12 mouse cellular contexts compared by ENCODE assay signal in the genomic region with DNA sequence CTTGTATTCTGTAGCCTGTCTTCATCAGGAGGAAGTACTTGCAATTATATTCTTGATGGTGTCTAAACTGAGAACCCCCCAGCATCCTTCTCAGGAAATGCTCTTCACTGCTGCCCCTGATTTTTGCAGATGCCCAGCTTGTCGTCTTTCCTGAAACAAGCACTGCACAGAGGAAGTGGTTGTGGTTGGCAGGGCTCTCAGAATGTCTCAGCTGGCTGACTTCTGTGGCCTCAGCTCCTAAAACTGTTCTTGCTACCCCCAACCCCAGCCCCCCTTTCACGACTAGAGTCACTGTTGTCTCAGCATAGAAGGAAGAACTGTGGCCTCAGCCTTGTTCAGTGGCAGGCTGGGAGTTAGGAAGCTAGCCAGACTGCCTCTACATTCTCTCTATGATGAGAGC. TPM values are rescaled to one million over a fixed set of nuclear protein-coding genes. Genes with fewer than 3 reads are reported as not detected.
A peak's percentile ranks its signal among the peaks of the same experiment; 100 is the strongest.
DNase-seq lines count a peak whose midpoint lies in the region; ATAC-seq and TF ChIP-seq lines count a peak whose summit lies in the region.
"Had no signal": no experiment of that assay in that cellular context is flagged by ENCODE, and none has a peak within 500 bp of the region (broad histone marks: within the 10 kb centered on the region; RNA-seq: fewer than 3 reads in every experiment).

No protein-coding gene starts in this region.

- no peak for TF ChIP-seq POLR2A in bone marrow macrophage, adult 2 months (IDR thresholded peaks at IDR 0.05; ENCODE audit: borderline replicate concordance, low read depth, low read length)

- H3K9ac ChIP-seq in midbrain, embryonic 13.5 days (replicated peaks) = no peak overlapping the region
- H3K9ac ChIP-seq: lung, embryonic 14.5 days; neural tube, embryonic 12.5 days had no signal

- peak overlapping the region; percentile 70 for H3K27ac ChIP-seq in bone marrow macrophage, adult 2 months (ENCODE audit: insufficient read depth, low read depth, low read length)
- H3K27ac ChIP-seq in midbrain, embryonic 13.5 days = no peak overlapping the region
- no peak overlapping the region for H3K27ac ChIP-seq in hindbrain, embryonic 10.5 days
- H3K27ac ChIP-seq: kidney, postnatal 0 days; neural tube, embryonic 12.5 days had no signal

- no peaks in the 10 kb centered on the region for H3K9me3 ChIP-seq in midbrain, embryonic 13.5 days
- H3K9me3 ChIP-seq in hindbrain, embryonic 10.5 days = no peaks in the 10 kb centered on the region
- H3K9me3 ChIP-seq: neural tube, embryonic 12.5 days had no signal

- TF ChIP-seq CTCF in bone marrow macrophage, adult 2 months (IDR thresholded peaks at IDR 0.05; ENCODE audit: low read depth, low read length) = no peak

- peaks cover 29% of the 10 kb centered on the region for H3K4me1 ChIP-seq in bone marrow macrophage, adult 2 months (ENCODE audit: control insufficient read depth, insufficient read depth, low read length)
- H3K4me1 ChIP-seq in midbrain, embryonic 13.5 days (replicated peaks) = no peaks in the 10 kb centered on the region
- H3K4me1 ChIP-seq in hindbrain, embryonic 10.5 days (replicated peaks) = 0 out of 2 replicates have a peak, but pooled peaks cover 4% of the 10 kb centered on the region
- H3K4me1 ChIP-seq: neural tube, embryonic 12.5 days had no signal

- 44% methylated on average over 2 of the region's 2 CpGs for WGBS in midbrain, embryonic 13.5 days
- 53% methylated on average over 2 of the region's 2 CpGs for WGBS in hindbrain, embryonic 10.5 days

- peak; percentile 17 for DNase-seq in heart, adult 8-10 months (ENCODE audit: low spot score)
- DNase-seq in heart, postnatal 4 days = no peak
- DNase-seq in 416B (ENCODE audit: low read depth) = peak; percentile 86
- DNase-seq in skeletal muscle tissue, adult 2 months (ENCODE audit: low read depth, low spot score) = peak; percentile 33
- DNase-seq in hindbrain, embryonic 10.5 days (ENCODE audit: low spot score) = no peak
- no peak for DNase-seq in adipocyte (ENCODE audit: low spot score)
- DNase-seq: cerebellum, adult 2 months; lung, embryonic 14.5 days had no signal

- H3K27me3 ChIP-seq in midbrain, embryonic 13.5 days = peaks cover 3% of the 10 kb centered on the region; the same call in 1 of the 2 replicates
- H3K27me3 ChIP-seq in hindbrain, embryonic 10.5 days (ENCODE audit: insufficient read depth, poor library complexity, severe bottlenecking) = peaks cover 5% of the 10 kb centered on the region; the same call in 1 of the 2 replicates
- H3K27me3 ChIP-seq: neural tube, embryonic 12.5 days had no signal

- H3K36me3 ChIP-seq in midbrain, embryonic 13.5 days = peaks cover 16% of the 10 kb centered on the region
- no peaks in the 10 kb centered on the region for H3K36me3 ChIP-seq in hindbrain, embryonic 10.5 days
- H3K36me3 ChIP-seq: neural tube, embryonic 12.5 days had no signal

- no peak overlapping the region for H3K4me2 ChIP-seq in midbrain, embryonic 13.5 days (replicated peaks)
- H3K4me2 ChIP-seq: lung, embryonic 14.5 days; neural tube, embryonic 12.5 days had no signal

- H3K4me3 ChIP-seq in bone marrow macrophage, adult 2 months (ENCODE audit: insufficient read depth, low read length) = no peak overlapping the region
- no peak overlapping the region for H3K4me3 ChIP-seq in midbrain, embryonic 13.5 days (replicated peaks)
- H3K4me3 ChIP-seq in hindbrain, embryonic 10.5 days = no peak overlapping the region
- H3K4me3 ChIP-seq: neural tube, embryonic 12.5 days had no signal

- ATAC-seq in midbrain, embryonic 13.5 days = no peak

RNA-seq across cellular contexts. Expression of a gene that starts 41.3 kb away (rescaled TPM):
- 10 to 100 TPM; 78.3 to 92.2 (median 79.8) TPM for total RNA-seq in heart, adult 8-10 months (2022)
- total RNA-seq in heart, postnatal 4 days (2021) = 10 to 100 TPM; 56.7 to 57.4 TPM
- 58.9 and 73.9 TPM in 2 replicates for polyA plus RNA-seq in bone marrow macrophage, adult 2 months (2012; ENCODE audit: insufficient read depth, insufficient read length, missing spikeins)
- 109 and 117 TPM in 2 replicates for polyA plus RNA-seq in midbrain, embryonic 13.5 days (2015; fragmentation: Nextera tagmentation; extraction: Ambion mirVana)
- 25.5 and 27.9 TPM in 2 replicates for polyA plus RNA-seq in hindbrain, embryonic 10.5 days (2016; fragmentation: Nextera tagmentation; extraction: Ambion mirVana)

Comparison
In these comparisons a context has a peak if more than half of its experiments do, and no peak if none do; other contexts are left out.
1. DNase-seq: peak in heart, adult 8-10 months (single experiment), 416B (single experiment) and skeletal muscle tissue, adult 2 months (single experiment); none in heart, postnatal 4 days (single experiment), hindbrain, embryonic 10.5 days (single experiment) and adipocyte (single experiment).